Mouse (Mus musculus) fat pad, adult 2 months (tissue): ENCODE results near the gene Sugt1.

Experiments used
- DNase-seq: peaks from one replicate; pipeline ENCODE4 v3.0.0-alpha.2; 2011; ENCODE audit warnings: low read depth, low spot score; ENCODE audit errors: extremely low read depth

The Sugt1 gene

DNA sequence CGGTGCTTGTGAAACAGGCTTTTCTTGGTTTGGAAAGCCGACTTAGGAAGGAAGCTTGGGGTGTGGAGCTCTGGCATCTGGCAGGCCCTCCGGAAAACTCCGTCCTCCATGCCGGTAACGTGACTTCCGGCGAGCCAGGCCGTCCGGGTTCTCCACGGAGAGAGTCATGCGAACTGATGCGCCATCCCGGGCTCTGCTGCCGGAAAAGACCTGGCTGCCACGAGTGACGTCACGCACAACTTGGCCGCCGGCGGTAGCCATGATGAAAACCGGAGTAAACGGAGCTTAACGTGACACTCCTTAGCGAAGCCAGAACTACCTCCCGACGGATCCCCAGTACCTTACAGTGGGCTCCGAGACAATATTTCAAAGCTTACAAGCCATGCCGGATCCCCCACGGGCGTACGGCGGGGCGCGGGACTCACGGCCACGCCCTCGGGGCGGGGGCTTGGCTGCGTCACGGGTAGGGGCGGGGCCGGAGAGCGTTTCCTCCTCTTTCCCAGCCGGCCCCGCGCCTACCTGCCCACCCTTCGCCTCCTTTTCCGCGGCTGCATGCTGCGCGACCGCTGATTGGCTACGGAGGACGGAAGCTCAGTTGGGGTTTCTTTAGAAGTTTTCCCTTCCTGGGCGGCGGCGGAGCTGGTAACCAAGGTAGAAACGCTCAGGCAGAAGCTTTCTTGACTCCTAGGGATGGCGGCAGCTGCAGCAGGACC is at the start of gene Sugt1:
Gene Sugt1, plus strand, starts transcription at position 553 of the 713 bp plus-strand sequence.
- DNase-seq = peak; percentile 45

- no peak for DNase-seq
Measured at GRCm38 (mm10) chr14:79537921-79538320, 49.6 kb upstream of the Sugt1 start.

DNA sequence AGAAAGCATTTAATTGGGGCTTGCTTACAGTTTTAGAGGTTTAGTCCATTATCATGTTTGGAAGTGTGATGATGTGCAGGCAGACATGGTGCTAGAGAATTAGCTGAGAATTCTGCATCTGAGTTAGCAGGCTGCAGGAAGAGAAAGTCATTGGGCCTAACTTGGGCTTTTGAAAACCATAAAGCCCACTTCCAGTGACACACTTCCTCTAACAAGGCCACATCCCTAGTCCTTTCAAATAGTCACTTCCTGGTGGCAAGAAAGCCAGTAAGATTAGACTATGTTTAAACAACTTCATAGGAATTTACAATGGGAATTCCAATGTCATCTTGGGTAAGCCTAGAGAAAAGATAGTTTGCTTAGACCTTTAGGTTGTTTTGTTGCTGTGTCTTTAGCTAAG is 45.9 kb upstream of the Sugt1 start:
- no peak for DNase-seq

- peak; percentile 92 for DNase-seq
Measured at GRCm38 (mm10) chr14:79549343-79549742, 38.1 kb upstream of the Sugt1 start.

DNA sequence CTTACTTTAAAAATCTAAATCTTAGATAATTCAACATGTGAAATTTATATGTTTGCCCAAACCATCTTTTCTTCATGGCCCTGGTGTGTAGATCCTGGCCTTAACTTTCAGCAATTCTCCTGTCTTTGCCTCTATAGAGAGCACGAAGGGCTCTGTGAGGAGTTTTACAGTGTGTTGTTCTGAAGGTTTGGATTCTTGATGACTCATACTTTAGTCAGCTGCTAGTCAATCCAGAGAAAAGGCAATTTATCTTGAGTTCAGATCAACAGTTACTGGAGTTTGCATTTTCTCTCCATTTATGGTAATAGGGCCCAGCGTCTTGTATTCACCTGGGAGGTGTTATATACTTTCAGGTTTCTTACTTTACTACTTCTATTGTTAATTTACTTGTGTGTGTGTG is 35.6 kb upstream of the Sugt1 start:
- DNase-seq = no peak

- no peak for DNase-seq
Measured at GRCm38 (mm10) chr14:79552854-79553253, 34.6 kb upstream of the Sugt1 start.

DNA sequence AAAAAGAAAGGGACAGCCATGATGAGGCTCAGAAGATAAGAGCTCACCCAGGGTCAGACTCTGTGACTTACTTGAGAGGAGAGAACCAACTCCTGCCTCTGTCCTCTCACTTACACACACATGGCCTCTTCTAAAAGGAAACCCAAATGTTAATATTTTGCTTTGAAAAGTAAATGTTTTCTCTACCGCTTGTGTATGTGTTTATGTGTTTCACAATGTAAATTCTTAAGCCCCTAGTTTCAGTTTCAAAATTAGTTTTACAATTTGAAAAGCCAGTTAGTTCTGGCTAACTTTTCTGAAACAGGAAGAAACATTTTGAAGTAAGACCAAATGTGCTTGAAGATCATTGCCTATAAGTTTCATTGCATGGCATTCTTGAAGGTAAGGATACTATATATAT is 29.7 kb upstream of the Sugt1 start:
- DNase-seq = no peak

GRCm38 (mm10) chr14:79562745-79563144 is 24.7 kb upstream of the Sugt1 start:
- no peak for DNase-seq

- DNase-seq = no peak
Measured at GRCm38 (mm10) chr14:79564784-79565183, 22.7 kb upstream of the Sugt1 start.

GRCm38 (mm10) chr14:79573482-79574191 is 13.9 kb upstream of the Sugt1 start:
- DNase-seq = no peak

DNA sequence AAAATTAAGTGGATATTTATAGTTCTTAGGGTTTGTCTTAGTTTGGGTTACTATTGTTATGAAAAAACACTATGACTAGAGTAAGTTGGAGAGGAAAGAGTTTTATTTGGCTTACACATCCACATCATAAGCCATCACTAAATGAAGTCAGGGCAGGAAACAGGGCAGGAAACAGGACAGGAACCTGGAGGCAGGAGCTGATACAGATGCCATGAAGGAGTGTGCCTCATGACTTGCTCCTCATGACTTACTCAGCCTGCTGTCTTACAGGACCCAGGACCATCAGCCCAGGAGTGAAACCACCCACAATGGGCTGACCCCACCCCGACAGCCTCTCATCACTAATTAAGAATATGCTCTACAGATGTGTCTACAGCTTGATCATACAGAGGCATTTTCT is 13.1 kb upstream of the Sugt1 start:
- DNase-seq = no peak

DNA sequence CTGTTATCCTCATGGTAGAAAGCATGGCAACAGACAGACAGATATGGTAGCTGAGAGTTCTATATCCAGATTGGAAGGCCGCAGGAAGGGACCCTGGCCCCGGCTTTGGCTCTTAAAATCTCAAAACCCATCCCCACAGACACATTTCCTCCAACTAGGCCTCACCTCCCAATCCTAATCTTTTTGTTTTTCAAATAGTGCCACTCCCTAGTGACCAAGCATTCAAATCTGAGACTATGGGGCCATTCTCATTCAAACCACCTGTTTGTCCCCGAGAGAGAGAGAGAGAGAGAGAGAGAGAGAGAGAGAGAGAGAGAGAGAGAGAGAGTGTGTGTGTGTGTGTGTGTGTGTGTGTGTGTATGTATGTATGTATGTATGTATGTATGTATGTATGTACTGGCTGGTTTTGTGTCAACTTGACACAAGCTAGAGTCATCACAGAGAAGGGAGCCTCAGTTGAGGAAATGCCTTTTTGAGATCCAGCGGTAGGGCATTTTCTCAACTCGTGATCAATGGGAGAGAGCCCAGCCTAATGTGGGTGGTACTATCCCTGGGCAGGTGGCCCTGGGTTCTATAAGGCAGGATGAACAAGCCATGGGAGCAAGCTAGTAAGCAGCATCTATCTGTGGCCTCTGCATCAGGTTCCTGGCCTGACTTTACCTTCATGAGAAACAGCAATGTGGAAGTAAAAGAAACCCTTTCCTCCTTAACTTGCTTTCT is 3.8 kb upstream of the Sugt1 start:
- DNase-seq = no peak

GRCm38 (mm10) chr14:79586499-79587138 is 872 bp upstream of the Sugt1 start:
- no peak for DNase-seq

GRCm38 (mm10) chr14:79587852-79588229 is 350 bp downstream of the Sugt1 start:
- DNase-seq = no peak

DNA sequence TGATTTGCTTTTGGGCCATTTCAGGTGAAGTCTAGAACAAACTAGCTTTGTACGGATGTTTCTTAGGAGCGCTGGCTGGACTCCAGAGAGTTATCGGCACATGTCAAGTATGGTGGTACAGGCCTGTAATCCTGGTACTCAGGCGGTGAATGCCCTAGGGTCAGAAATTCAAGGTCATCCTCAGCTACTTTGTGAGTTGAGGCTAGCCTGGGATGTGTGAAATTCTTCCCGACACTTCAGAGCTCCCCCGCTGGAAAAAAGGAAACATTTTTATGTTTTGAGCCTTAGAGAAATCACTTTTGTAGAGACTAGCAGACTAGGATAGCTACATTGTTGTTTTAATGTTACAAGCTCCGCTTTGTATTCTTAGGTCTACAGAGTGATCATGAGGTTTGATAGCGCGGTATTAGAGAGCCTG is 1.1 kb downstream of the Sugt1 start:
- no peak for DNase-seq

DNA sequence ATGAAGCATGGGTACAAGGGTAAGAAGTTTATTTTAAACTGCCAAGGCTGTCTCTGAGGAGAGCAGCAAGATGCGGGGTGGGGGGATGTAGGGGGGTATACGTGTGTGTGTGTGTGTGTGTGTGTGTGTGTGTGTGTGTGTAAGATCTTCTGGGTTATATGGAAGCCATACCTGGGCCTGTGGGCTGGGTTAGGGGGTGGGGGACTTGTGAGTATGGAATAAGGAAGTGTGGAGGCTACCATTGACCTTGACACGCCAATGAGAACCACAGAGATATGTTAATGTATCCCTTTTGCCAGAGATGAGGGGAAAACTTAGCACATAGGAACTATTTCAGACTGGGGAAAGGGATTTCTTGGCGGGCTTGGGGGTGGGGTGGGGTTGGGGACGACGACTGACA is 1.9 kb downstream of the Sugt1 start:
- no peak for DNase-seq

DNA sequence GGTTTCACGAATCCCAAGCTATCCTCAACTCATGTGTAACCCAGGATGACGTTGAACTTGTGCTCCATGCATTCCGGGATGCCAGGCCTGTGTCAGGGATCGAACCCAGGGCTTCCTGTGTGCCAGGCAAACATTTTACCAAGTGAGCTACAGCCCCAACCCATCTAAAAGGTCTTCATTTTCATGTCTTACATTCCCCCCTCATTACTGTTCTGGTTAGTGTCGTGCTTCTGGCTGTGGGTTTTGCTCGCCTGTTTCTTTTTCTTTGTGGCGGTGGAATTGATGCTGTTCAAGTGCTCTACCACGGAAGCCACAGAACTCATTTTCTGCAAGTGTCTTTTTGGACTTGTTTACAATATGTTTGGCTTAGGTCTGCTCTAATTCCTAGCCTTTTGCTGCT is 3.4 kb downstream of the Sugt1 start:
- no peak for DNase-seq

GRCm38 (mm10) chr14:79591611-79592010 is 4.1 kb downstream of the Sugt1 start:
- no peak for DNase-seq

DNA sequence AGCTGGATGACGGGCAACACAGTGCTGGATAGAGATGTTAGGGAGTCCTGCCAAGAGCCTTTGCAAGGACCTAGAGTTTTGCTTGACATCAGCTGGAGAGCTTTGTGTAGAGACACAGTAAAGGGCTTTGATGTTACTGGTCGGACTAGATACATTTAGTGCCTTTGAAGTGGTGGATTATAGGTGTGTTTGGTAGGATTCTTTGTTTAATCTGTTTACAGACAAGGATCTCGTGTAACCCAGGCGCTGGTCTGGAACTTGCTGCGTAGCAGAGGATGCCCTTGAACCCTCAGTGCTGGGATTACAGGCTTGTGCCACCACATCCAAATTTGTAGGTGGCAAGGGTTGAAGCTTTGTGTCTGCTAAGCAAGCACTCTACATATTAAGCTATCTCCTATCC is 6.6 kb downstream of the Sugt1 start:
- no peak for DNase-seq

DNA sequence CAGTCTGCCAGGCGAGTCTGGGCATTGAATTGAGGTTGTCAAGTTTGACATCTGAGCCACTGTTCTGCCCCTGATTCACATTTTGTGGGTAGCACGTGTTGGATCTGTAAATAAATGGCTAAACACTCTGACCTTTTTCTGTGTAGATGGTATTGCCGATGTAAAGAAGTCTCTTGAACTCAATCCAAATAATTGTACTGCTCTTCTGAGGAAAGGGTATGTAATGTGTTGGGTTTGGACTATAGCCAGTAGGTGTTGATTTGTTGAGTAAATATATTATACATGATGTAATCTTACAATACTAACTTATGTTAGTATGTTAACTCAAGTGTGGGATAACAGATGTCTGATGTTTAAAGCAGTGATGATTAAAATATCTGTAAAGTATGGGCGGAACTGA is 9.1 kb downstream of the Sugt1 start:
- no peak for DNase-seq

DNA sequence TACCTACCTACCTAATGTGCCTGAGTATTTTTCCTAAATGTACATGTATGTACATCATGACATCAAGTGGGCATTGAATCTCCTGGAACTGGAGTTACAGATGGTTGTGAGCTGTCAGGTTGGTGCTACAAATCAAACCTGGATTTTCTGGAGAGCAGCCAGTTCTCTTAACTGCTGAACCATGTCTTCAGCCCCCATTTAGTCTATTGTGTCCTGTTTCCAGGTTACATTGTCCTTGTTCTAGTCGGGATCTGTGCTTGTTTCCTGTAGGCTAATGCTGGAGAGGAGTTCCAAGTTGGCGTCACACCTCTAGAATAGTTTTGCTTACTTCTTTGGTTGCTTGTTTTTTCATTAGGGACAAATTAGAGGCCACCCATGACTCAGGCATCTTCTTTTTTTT is 18.4 kb downstream of the Sugt1 start:
- DNase-seq = no peak

GRCm38 (mm10) chr14:79606392-79606791 is 18.9 kb downstream of the Sugt1 start:
- DNase-seq = no peak
